Mouse (Mus musculus): ENCODE measurements around the gene Commd3. TPM values are rescaled to one million over a fixed set of nuclear protein-coding genes. Genes with fewer than 3 reads are reported as not detected.

The Commd3 gene
- polyA plus RNA-seq (2012; rRNA removed) = 92.6 and 113 TPM in 2 replicates

DNA sequence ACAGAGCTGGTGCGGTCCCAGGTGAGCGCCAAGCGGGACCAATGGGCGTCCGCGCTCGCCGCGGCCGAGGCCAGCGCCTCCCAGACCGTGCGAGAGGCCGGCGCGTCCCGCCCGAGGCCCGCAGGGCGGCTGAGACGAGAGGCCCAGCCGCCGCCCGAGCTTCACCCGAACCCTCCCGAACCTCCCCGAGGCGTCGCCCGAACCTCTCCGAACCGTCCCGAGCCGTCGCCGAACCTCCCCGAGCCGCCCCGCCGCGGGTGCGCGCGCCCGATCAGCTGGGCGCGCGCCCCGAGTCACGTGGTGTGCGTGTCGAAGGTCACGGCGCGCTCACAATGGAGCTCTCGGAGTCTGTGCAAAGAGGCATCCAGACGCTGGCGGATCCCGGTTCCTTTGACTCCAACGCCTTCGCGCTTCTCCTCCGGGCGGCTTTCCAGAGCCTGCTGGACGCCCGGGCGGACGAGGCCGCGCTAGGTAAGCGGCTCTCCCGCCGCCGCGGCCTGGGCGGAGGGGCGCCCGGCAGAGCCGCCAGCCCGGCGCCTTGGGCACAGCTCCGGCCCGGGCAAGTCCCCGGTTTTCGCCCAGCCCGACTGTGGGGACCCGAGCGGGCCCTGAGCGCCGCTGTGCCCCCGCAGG is at the start of gene Commd3:
Gene Commd3, plus strand, starts transcription at position 252 of the 633 bp plus-strand sequence.

DNA sequence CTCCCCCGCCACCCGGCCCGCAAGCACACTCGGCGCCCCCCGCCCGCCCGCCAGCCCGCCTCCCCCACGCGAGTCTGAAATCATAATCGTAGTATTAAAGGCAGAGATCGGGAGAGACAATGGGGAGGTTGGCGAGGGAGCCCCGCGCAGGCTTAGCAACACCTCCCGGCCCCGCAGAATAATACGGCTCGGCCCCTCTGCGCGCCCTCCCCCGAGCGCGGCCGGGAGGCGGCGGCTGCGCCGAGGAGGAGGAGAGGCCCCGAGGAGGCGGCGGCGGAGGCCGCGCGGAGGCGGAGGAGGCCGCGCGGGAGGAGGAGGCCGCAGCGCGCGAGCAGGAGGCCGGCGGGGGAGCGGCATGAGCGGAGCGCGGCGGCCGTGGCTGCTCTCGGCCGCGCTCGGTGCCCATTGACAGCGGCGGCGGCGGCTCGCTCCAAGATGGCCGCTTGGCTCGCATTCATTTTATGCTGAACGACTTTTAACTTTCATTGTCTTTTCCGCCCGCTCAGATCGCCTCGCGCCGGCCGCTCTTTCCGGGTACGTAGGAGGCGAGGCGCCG is 4.8 kb downstream of the Commd3 start, which contains the start of gene Bmi1:
Gene Bmi1, plus strand, starts transcription at position 83 of the 556 bp plus-strand sequence.

DNA sequence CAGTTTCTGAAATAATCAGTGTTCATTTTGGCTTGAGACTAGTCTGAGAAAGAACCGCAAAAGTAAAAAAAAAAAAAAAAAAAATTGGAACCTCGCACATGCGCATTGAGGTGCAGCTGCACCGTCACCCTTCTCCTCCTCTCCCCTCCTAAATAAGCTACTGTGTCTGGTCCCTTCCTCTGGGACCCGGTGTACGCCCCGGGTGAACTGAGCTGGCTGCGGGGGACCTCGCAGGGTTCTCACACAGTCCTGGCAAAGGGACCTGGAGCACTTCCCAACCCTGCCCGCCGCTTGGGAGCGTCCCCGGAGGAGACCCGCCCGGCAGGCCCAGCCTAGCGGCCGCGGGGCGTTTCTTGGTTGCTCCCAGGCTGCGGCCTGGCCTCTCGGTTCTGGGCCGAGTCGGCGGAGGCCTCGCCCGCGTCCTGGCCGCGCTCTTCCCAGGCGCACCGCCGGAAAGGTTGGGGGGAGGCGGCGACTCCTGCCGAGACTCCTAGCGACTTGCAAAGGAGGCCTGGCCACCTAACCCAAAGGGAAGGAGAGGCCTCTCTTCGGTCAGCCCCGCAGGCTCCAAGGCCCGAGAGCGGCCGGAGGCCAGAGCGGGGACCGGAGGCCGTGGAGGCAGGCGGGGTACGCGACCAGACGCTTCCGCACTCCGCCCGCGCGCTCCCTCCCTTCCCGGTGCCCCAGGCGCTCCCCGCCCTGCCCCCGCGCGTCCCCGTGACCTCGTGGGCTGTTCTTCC is 21.9 kb downstream of the Commd3 start, which contains the start of gene Spag6:
Gene Spag6, plus strand, starts transcription at position 162 of the 740 bp plus-strand sequence.

Other genes with a start within 250 kb of the Commd3 start
- 39.3 and 63.1 TPM in 2 replicates for gene Bmi1, start 4.6 kb downstream of the Commd3 start, polyA plus RNA-seq (2012; rRNA removed)
- 0.08 and 0.36 TPM in 2 replicates for gene Spag6, start 21.6 kb downstream of the Commd3 start, polyA plus RNA-seq (2012; rRNA removed)